Mouse (Mus musculus): Measurements from ENCODE around the gene Pknox2. TPM values are rescaled to one million over a fixed set of nuclear protein-coding genes. Genes with fewer than 3 reads are reported as not detected.

The Pknox2 gene
- polyA plus RNA-seq (2014; fragmentation: Nextera tagmentation; extraction: Ambion mirVana), result 18.4 and 19.6 TPM in 2 replicates

GRCm38 (mm10) chr9:37147359-37147685 lies at the start of gene Pknox2:
Pknox2 (minus strand) TSS chr9:37147407.
- Histone ChIP-seq H3K4me1 (ENCODE audit: control insufficient read depth, insufficient read depth, low read length) (peaks cover 27% of the 10 kb centered on the region), H3K4me2 (ENCODE audit: low read length) (peak within 1 kb of the TSS; percentile 92), H3K27ac (replicated peaks; ENCODE audit: low read depth, low read length) (peak within 1 kb of the TSS; percentile 99), H3K36me3 (ENCODE audit: control insufficient read depth, insufficient read depth, low read length) (no peaks in the 10 kb centered on the region), H3K27me3 (ENCODE audit: control insufficient read depth, insufficient read depth, low read length) (no peaks in the 10 kb centered on the region), H3K9ac (replicated peaks; ENCODE audit: low read length) (peak within 1 kb of the TSS; percentile 95), H3K4me3 (replicated peaks; ENCODE audit: low read depth, low read length) (peak within 1 kb of the TSS; percentile 81), H3K9me3 (ENCODE audit: control insufficient read depth, low read length) (no peaks in the 10 kb centered on the region)
- under 1% methylated on average over 9 of the region's 13 CpGs for WGBS
- DNase-seq, result no peak
- ATAC-seq (ENCODE audit: low FRiP score, low TSS enrichment), result peak; percentile 82

GRCm38 (mm10) chr9:37188024-37188423 lies 40.8 kb upstream of the Pknox2 start:
- H3K4me3 ChIP-seq (replicated peaks; ENCODE audit: low read depth, low read length), result no peak overlapping the region
- no peak for DNase-seq
- no peaks in the 10 kb centered on the region for H3K9me3 ChIP-seq (ENCODE audit: control insufficient read depth, low read length)
- no peak for ATAC-seq (ENCODE audit: low FRiP score, low TSS enrichment)
- no peaks in the 10 kb centered on the region for H3K27me3 ChIP-seq (ENCODE audit: control insufficient read depth, insufficient read depth, low read length)
- H3K9ac ChIP-seq (replicated peaks; ENCODE audit: low read length), result no peak overlapping the region
- WGBS, result 86% methylated on average over 3 of the region's 3 CpGs
- no peaks in the 10 kb centered on the region for H3K4me1 ChIP-seq (ENCODE audit: control insufficient read depth, insufficient read depth, low read length)
- H3K27ac ChIP-seq (replicated peaks; ENCODE audit: low read depth, low read length), result no peak overlapping the region
- no peaks in the 10 kb centered on the region for H3K36me3 ChIP-seq (ENCODE audit: control insufficient read depth, insufficient read depth, low read length)
- no peak overlapping the region for H3K4me2 ChIP-seq (ENCODE audit: low read length)

- Histone ChIP-seq H3K9me3 (ENCODE audit: control insufficient read depth, low read length) (no peaks in the 10 kb centered on the region), H3K27me3 (ENCODE audit: control insufficient read depth, insufficient read depth, low read length) (no peaks in the 10 kb centered on the region), H3K4me3 (replicated peaks; ENCODE audit: low read depth, low read length) (no peak overlapping the region), H3K9ac (replicated peaks; ENCODE audit: low read length) (no peak overlapping the region), H3K36me3 (ENCODE audit: control insufficient read depth, insufficient read depth, low read length) (no peaks in the 10 kb centered on the region), H3K27ac (replicated peaks; ENCODE audit: low read depth, low read length) (no peak overlapping the region), H3K4me1 (ENCODE audit: control insufficient read depth, insufficient read depth, low read length) (no peaks in the 10 kb centered on the region), H3K4me2 (ENCODE audit: low read length) (no peak overlapping the region)
- DNase-seq, result no peak
- no peak for ATAC-seq (ENCODE audit: low FRiP score, low TSS enrichment)
- WGBS, result 85% methylated on average over 5 of the region's 5 CpGs
Measured at GRCm38 (mm10) chr9:37187407-37187806, 40.2 kb upstream of the Pknox2 start.

- WGBS, result 67% methylated on average over 2 of the region's 2 CpGs
- Histone ChIP-seq H3K4me3 (replicated peaks; ENCODE audit: low read depth, low read length) (no peak overlapping the region), H3K9ac (replicated peaks; ENCODE audit: low read length) (no peak overlapping the region), H3K36me3 (ENCODE audit: control insufficient read depth, insufficient read depth, low read length) (no peaks in the 10 kb centered on the region), H3K27me3 (ENCODE audit: control insufficient read depth, insufficient read depth, low read length) (no peaks in the 10 kb centered on the region), H3K27ac (replicated peaks; ENCODE audit: low read depth, low read length) (no peak overlapping the region), H3K4me2 (ENCODE audit: low read length) (no peak overlapping the region), H3K9me3 (ENCODE audit: control insufficient read depth, low read length) (no peaks in the 10 kb centered on the region), H3K4me1 (ENCODE audit: control insufficient read depth, insufficient read depth, low read length) (peaks cover 31% of the 10 kb centered on the region)
- ATAC-seq (ENCODE audit: low FRiP score, low TSS enrichment) (no peak), DNase-seq (no peak)
Measured at GRCm38 (mm10) chr9:37183176-37183575, 36.0 kb upstream of the Pknox2 start.

- no peak for DNase-seq
- no peak overlapping the region for H3K4me3 ChIP-seq (replicated peaks; ENCODE audit: low read depth, low read length)
- peaks cover 45% of the 10 kb centered on the region for H3K4me1 ChIP-seq (ENCODE audit: control insufficient read depth, insufficient read depth, low read length)
- no peak overlapping the region for H3K27ac ChIP-seq (replicated peaks; ENCODE audit: low read depth, low read length)
- no peak overlapping the region for H3K4me2 ChIP-seq (ENCODE audit: low read length)
- no peaks in the 10 kb centered on the region for H3K36me3 ChIP-seq (ENCODE audit: control insufficient read depth, insufficient read depth, low read length)
- no peak overlapping the region for H3K9ac ChIP-seq (replicated peaks; ENCODE audit: low read length)
- 38% methylated on average over 5 of the region's 5 CpGs for WGBS
- no peaks in the 10 kb centered on the region for H3K27me3 ChIP-seq (ENCODE audit: control insufficient read depth, insufficient read depth, low read length)
- ATAC-seq (ENCODE audit: low FRiP score, low TSS enrichment), result no peak
- no peaks in the 10 kb centered on the region for H3K9me3 ChIP-seq (ENCODE audit: control insufficient read depth, low read length)
Measured at GRCm38 (mm10) chr9:37181596-37181995, 34.4 kb upstream of the Pknox2 start.

GRCm38 (mm10) chr9:37179596-37179995 lies 32.4 kb upstream of the Pknox2 start:
- Histone ChIP-seq H3K36me3 (ENCODE audit: control insufficient read depth, insufficient read depth, low read length) (no peaks in the 10 kb centered on the region), H3K27me3 (ENCODE audit: control insufficient read depth, insufficient read depth, low read length) (no peaks in the 10 kb centered on the region), H3K4me2 (ENCODE audit: low read length) (no peak overlapping the region), H3K4me1 (ENCODE audit: control insufficient read depth, insufficient read depth, low read length) (peaks cover 45% of the 10 kb centered on the region), H3K4me3 (replicated peaks; ENCODE audit: low read depth, low read length) (no peak overlapping the region), H3K9me3 (ENCODE audit: control insufficient read depth, low read length) (no peaks in the 10 kb centered on the region), H3K27ac (replicated peaks; ENCODE audit: low read depth, low read length) (peak overlapping the region; percentile 23; the same call in 1 of the 2 replicates), H3K9ac (replicated peaks; ENCODE audit: low read length) (no peak overlapping the region)
- ATAC-seq (ENCODE audit: low FRiP score, low TSS enrichment) (no peak), DNase-seq (no peak)
- WGBS, result 68% methylated on average over 4 of the region's 4 CpGs

- Histone ChIP-seq H3K4me1 (ENCODE audit: control insufficient read depth, insufficient read depth, low read length) (peaks cover 45% of the 10 kb centered on the region), H3K36me3 (ENCODE audit: control insufficient read depth, insufficient read depth, low read length) (no peaks in the 10 kb centered on the region), H3K9me3 (ENCODE audit: control insufficient read depth, low read length) (no peaks in the 10 kb centered on the region), H3K27ac (replicated peaks; ENCODE audit: low read depth, low read length) (peak overlapping the region; percentile 58), H3K4me3 (replicated peaks; ENCODE audit: low read depth, low read length) (no peak overlapping the region), H3K27me3 (ENCODE audit: control insufficient read depth, insufficient read depth, low read length) (no peaks in the 10 kb centered on the region), H3K9ac (replicated peaks; ENCODE audit: low read length) (no peak overlapping the region), H3K4me2 (ENCODE audit: low read length) (no peak overlapping the region)
- DNase-seq, result peak; percentile 86
- ATAC-seq (ENCODE audit: low FRiP score, low TSS enrichment), result peak; percentile 74
- WGBS, result 2% methylated on average over 4 of the region's 4 CpGs
Measured at GRCm38 (mm10) chr9:37178911-37179310, 31.7 kb upstream of the Pknox2 start.

- WGBS, result 29% methylated on average over 8 of the region's 8 CpGs
- H3K27ac ChIP-seq (replicated peaks; ENCODE audit: low read depth, low read length), result peak overlapping the region; percentile 58
- 0 out of 2 replicates have a peak, but pooled peaks have one; percentile 38 for ATAC-seq (ENCODE audit: low FRiP score, low TSS enrichment)
Measured at GRCm38 (mm10) chr9:37177551-37177950, 30.3 kb upstream of the Pknox2 start.

GRCm38 (mm10) chr9:37177107-37177506 lies 29.9 kb upstream of the Pknox2 start:
- no peaks in the 10 kb centered on the region for H3K27me3 ChIP-seq (ENCODE audit: control insufficient read depth, insufficient read depth, low read length)
- H3K36me3 ChIP-seq (ENCODE audit: control insufficient read depth, insufficient read depth, low read length), result no peaks in the 10 kb centered on the region
- H3K9me3 ChIP-seq (ENCODE audit: control insufficient read depth, low read length), result no peaks in the 10 kb centered on the region
- peak; percentile 77; the same call in 1 of the 2 replicates for ATAC-seq (ENCODE audit: low FRiP score, low TSS enrichment)
- DNase-seq, result peak; percentile 84
- peak overlapping the region; percentile 58; the same call in 1 of the 2 replicates for H3K27ac ChIP-seq (replicated peaks; ENCODE audit: low read depth, low read length)
- H3K4me1 ChIP-seq (ENCODE audit: control insufficient read depth, insufficient read depth, low read length), result peaks cover 45% of the 10 kb centered on the region
- H3K9ac ChIP-seq (replicated peaks; ENCODE audit: low read length), result no peak overlapping the region
- no peak overlapping the region for H3K4me3 ChIP-seq (replicated peaks; ENCODE audit: low read depth, low read length)
- H3K4me2 ChIP-seq (ENCODE audit: low read length), result peak overlapping the region; percentile 31
- WGBS, result under 1% methylated on average over 5 of the region's 5 CpGs

More at GRCm38 (mm10) chr9:37177551-37177950, 30.3 kb upstream of the Pknox2 start:
- peak; percentile 52 for DNase-seq
- Histone ChIP-seq H3K4me3 (replicated peaks; ENCODE audit: low read depth, low read length) (no peak overlapping the region), H3K4me1 (ENCODE audit: control insufficient read depth, insufficient read depth, low read length) (peaks cover 45% of the 10 kb centered on the region), H3K9me3 (ENCODE audit: control insufficient read depth, low read length) (no peaks in the 10 kb centered on the region), H3K36me3 (ENCODE audit: control insufficient read depth, insufficient read depth, low read length) (no peaks in the 10 kb centered on the region), H3K4me2 (ENCODE audit: low read length) (peak overlapping the region; percentile 31), H3K9ac (replicated peaks; ENCODE audit: low read length) (no peak overlapping the region), H3K27me3 (ENCODE audit: control insufficient read depth, insufficient read depth, low read length) (no peaks in the 10 kb centered on the region)

Data from midbrain, embryonic 14.5 days (tissue).